Mouse (Mus musculus) neural tube, embryonic 15.5 days (tissue): ENCODE data around the gene Chp1. TPM values are rescaled to one million over a fixed set of nuclear protein-coding genes. Genes with fewer than 3 reads are reported as not detected.
"Not testable (repeated sequence)": the region's sequence is repeated elsewhere in the genome, so short reads cannot be mapped to it uniquely, and the experiment has no call there.

Experiments used
- ATAC-seq: fragments of 200-750 bp; cut with Nextera tagmentation; 2 replicates; pipeline ENCODE4 v1.8.0; 2017; ENCODE audit warnings: mild to moderate bottlenecking, moderate TSS enrichment, moderate library complexity; ENCODE audit not compliant: low FRiP score
- H3K27ac ChIP-seq: fragments of 300-500 bp; sonication (generic); replicated peaks from 2 replicates; pipeline ENCODE4 v1.5.1; 2015; ENCODE audit warnings: mild to moderate bottlenecking, inconsistent platforms
- H3K27me3 ChIP-seq: fragments of 300-500 bp; sonication (generic); replicated peaks from 2 replicates; pipeline ENCODE4 v1.6.1; 2015; ENCODE audit warnings: inconsistent platforms
- H3K36me3 ChIP-seq: fragments of 300-500 bp; sonication (generic); 2 replicates; pipeline ENCODE4 v1.6.1; 2015; ENCODE audit warnings: inconsistent platforms
- H3K4me1 ChIP-seq: fragments of 300-500 bp; sonication (generic); 2 replicates; pipeline ENCODE4 v1.6.1; 2015; ENCODE audit warnings: inconsistent platforms
- H3K4me2 ChIP-seq: fragments of 300-500 bp; sonication (generic); 2 replicates; pipeline ENCODE4 v1.6.1; 2015; ENCODE audit warnings: inconsistent platforms, mild to moderate bottlenecking, moderate library complexity
- H3K4me3 ChIP-seq: fragments of 300-500 bp; sonication (generic); replicated peaks from 2 replicates; pipeline ENCODE4 v1.5.1; 2015; ENCODE audit warnings: mild to moderate bottlenecking, inconsistent platforms
- H3K9ac ChIP-seq: fragments of 300-500 bp; sonication (generic); replicated peaks from 2 replicates; pipeline ENCODE4 v1.6.1; 2015; ENCODE audit warnings: mild to moderate bottlenecking, inconsistent platforms
- H3K9me3 ChIP-seq: fragments of 300-500 bp; sonication (generic); replicated peaks from 2 replicates; pipeline ENCODE4 v1.6.1; 2016; ENCODE audit warnings: inconsistent platforms
- WGBS: fragments of 180-500 bp; shearing (Covaris S2); methylation state at CpG from one replicate; pipeline ENCODE4 v1.1.7; 2015; ENCODE audit warnings: mixed read lengths; 5-methylcytosine and 5-hydroxymethylcytosine counted together
- polyA plus RNA-seq: library from polyadenylated mRNA; unstranded; fragments of >200 nt; fragmentation: Nextera tagmentation; extraction: Ambion mirVana; gene quantifications from 2 replicates; pipeline ENCODE4 v1.2.1, GENCODE M21; 2015

Gene Chp1
- polyA plus RNA-seq, 1 experiment from 2014 or later: 52.0 TPM

GRCm38 (mm10) chr2:119602488-119602887, 55.0 kb downstream of the Chp1 start:
- H3K27me3 ChIP-seq: no peaks in the 10 kb centered on the region
- ATAC-seq: no peak
- no peak overlapping the region for H3K9ac ChIP-seq
- H3K4me2 ChIP-seq: no peak overlapping the region
- peaks cover 28% of the 10 kb centered on the region for H3K4me1 ChIP-seq
- no peaks in the 10 kb centered on the region for H3K9me3 ChIP-seq
- peaks cover 44% of the 10 kb centered on the region for H3K36me3 ChIP-seq
- WGBS: 91% methylated on average over 1 of the region's 1 CpGs
- H3K4me3 ChIP-seq: no peak overlapping the region
- no peak overlapping the region for H3K27ac ChIP-seq

- Histone ChIP-seq H3K4me2 (no peak overlapping the region), H3K36me3 (peaks cover 42% of the 10 kb centered on the region), H3K4me1 (peaks cover 20% of the 10 kb centered on the region), H3K9me3 (no peaks in the 10 kb centered on the region), H3K27ac (no peak overlapping the region), H3K9ac (no peak overlapping the region), H3K4me3 (no peak overlapping the region), H3K27me3 (no peaks in the 10 kb centered on the region)
- WGBS: 81% methylated on average over 2 of the region's 2 CpGs
- no peak for ATAC-seq
These were observed 56.4 kb downstream of the Chp1 start for GRCm38 (mm10) chr2:119603909-119604308.

- Histone ChIP-seq H3K9ac (no peak overlapping the region), H3K27ac (no peak overlapping the region), H3K27me3 (no peaks in the 10 kb centered on the region), H3K4me1 (peaks cover 17% of the 10 kb centered on the region), H3K36me3 (peaks cover 32% of the 10 kb centered on the region; the same call in 1 of the 2 replicates), H3K4me2 (no peak overlapping the region), H3K4me3 (no peak overlapping the region), H3K9me3 (no peaks in the 10 kb centered on the region)
- WGBS: 88% methylated on average over 6 of the region's 6 CpGs
- ATAC-seq: no peak
These were observed 58.0 kb downstream of the Chp1 start for GRCm38 (mm10) chr2:119605361-119605973.

GRCm38 (mm10) chr2:119607023-119607422, 59.5 kb downstream of the Chp1 start:
- no peak for ATAC-seq
- Histone ChIP-seq H3K27me3 (no peaks in the 10 kb centered on the region), H3K27ac (no peak overlapping the region), H3K9me3 (no peaks in the 10 kb centered on the region), H3K9ac (no peak overlapping the region), H3K4me2 (no peak overlapping the region), H3K36me3 (peaks cover 30% of the 10 kb centered on the region; the same call in 1 of the 2 replicates), H3K4me3 (no peak overlapping the region), H3K4me1 (peaks cover 5% of the 10 kb centered on the region; the same call in 1 of the 2 replicates)
- WGBS: 96% methylated on average over 4 of the region's 4 CpGs

GRCm38 (mm10) chr2:119617841-119618198, 70.3 kb downstream of the Chp1 start:
- H3K4me3 ChIP-seq: peak overlapping the region; percentile 67
- under 1% methylated on average over 13 of the region's 13 CpGs for WGBS
- H3K4me1 ChIP-seq: peaks cover 16% of the 10 kb centered on the region
- H3K9ac ChIP-seq: peak overlapping the region; percentile 41
- no peaks in the 10 kb centered on the region for H3K9me3 ChIP-seq
- no peaks in the 10 kb centered on the region for H3K36me3 ChIP-seq
- H3K4me2 ChIP-seq: peak overlapping the region; percentile 94
- H3K27me3 ChIP-seq: no peaks in the 10 kb centered on the region
- no peak for ATAC-seq
- H3K27ac ChIP-seq: no peak overlapping the region

GRCm38 (mm10) chr2:119618199-119618982, 70.9 kb downstream of the Chp1 start, which contains the start of the genes Nusap1 and Oip5:
Gene Nusap1 (plus strand): TSS chr2:119618298.
Gene Oip5 (minus strand): TSS chr2:119618469.
- H3K4me2 ChIP-seq: peak within 1 kb of the TSS; percentile 94
- no peak within 1 kb of the TSS for H3K27ac ChIP-seq
- H3K9ac ChIP-seq: peak within 1 kb of the TSS; percentile 41
- WGBS: under 1% methylated on average over 55 of the region's 55 CpGs
- no peaks in the 10 kb centered on the region for H3K9me3 ChIP-seq
- peak; percentile 100 for ATAC-seq
- peaks cover 16% of the 10 kb centered on the region for H3K4me1 ChIP-seq
- H3K4me3 ChIP-seq: peak within 1 kb of the TSS; percentile 67
- H3K36me3 ChIP-seq: no peaks in the 10 kb centered on the region
- H3K27me3 ChIP-seq: no peaks in the 10 kb centered on the region

GRCm38 (mm10) chr2:119619002-119619401, 71.5 kb downstream of the Chp1 start:
- H3K36me3 ChIP-seq, H3K9me3 ChIP-seq, ATAC-seq, H3K27ac ChIP-seq, H3K27me3 ChIP-seq: not testable (repeated sequence)
- Histone ChIP-seq H3K9ac (0 out of 2 replicates have a peak overlapping the region, but pooled peaks have one; percentile 17), H3K4me1 (peaks cover 16% of the 10 kb centered on the region), H3K4me3 (peak overlapping the region; percentile 67), H3K4me2 (peak overlapping the region; percentile 94)
- 9% methylated on average over 6 of the region's 6 CpGs for WGBS

GRCm38 (mm10) chr2:119621302-119621701, 73.8 kb downstream of the Chp1 start:
- Histone ChIP-seq H3K27me3 (no peaks in the 10 kb centered on the region), H3K36me3 (no peaks in the 10 kb centered on the region), H3K4me3 (no peak overlapping the region), H3K4me2 (no peak overlapping the region), H3K9ac (no peak overlapping the region), H3K4me1 (peaks cover 16% of the 10 kb centered on the region), H3K9me3 (no peaks in the 10 kb centered on the region), H3K27ac (no peak overlapping the region)
- no peak for ATAC-seq
- WGBS: 94% methylated on average over 2 of the region's 2 CpGs

Other genes starting within 250 kb of the Chp1 start
- gene Dll4, start 221.9 kb upstream of the Chp1 start, polyA plus RNA-seq: 3.9 and 10.4 TPM in 2 replicates
- 11.3 and 12.1 TPM in 2 replicates for gene Chac1, start 196.5 kb upstream of the Chp1 start, polyA plus RNA-seq
- 3.1 and 3.5 TPM in 2 replicates for gene Ino80, start 70.0 kb upstream of the Chp1 start, polyA plus RNA-seq
- 0.59 and 1.3 TPM in 2 replicates for gene Exd1, start 70 bp upstream of the Chp1 start, polyA plus RNA-seq
- gene Nusap1, start 70.6 kb downstream of the Chp1 start, polyA plus RNA-seq: 8.3 and 22.5 TPM in 2 replicates
- 4.6 and 9.2 TPM in 2 replicates for gene Oip5, start 70.8 kb downstream of the Chp1 start, polyA plus RNA-seq
- 43.9 and 47.8 TPM in 2 replicates for gene Ndufaf1, start 115.1 kb downstream of the Chp1 start, polyA plus RNA-seq
- gene Rtf1, start 127.4 kb downstream of the Chp1 start, polyA plus RNA-seq: 53.1 and 58.5 TPM in 2 replicates
- 0.24 and 1.0 TPM in 2 replicates for gene Itpka, start 194.6 kb downstream of the Chp1 start, polyA plus RNA-seq
- gene Ltk, start 212.7 kb downstream of the Chp1 start, polyA plus RNA-seq: 1.9 and 2.5 TPM in 2 replicates
- gene Rpap1, start 239.8 kb downstream of the Chp1 start, polyA plus RNA-seq: 16.2 and 19.7 TPM in 2 replicates